Mouse (Mus musculus): ENCODE measurements around the gene Disp2. TPM values are rescaled to one million over a fixed set of nuclear protein-coding genes. Genes with fewer than 3 reads are reported as not detected.
A peak's percentile ranks its signal among the peaks of the same experiment; 100 is the strongest.

The Disp2 gene
- polyA plus RNA-seq (2012; ENCODE audit: insufficient read depth, low replicate concordance), result 0.06 TPM in 1 of 2 replicates, not detected in the other

DNA sequence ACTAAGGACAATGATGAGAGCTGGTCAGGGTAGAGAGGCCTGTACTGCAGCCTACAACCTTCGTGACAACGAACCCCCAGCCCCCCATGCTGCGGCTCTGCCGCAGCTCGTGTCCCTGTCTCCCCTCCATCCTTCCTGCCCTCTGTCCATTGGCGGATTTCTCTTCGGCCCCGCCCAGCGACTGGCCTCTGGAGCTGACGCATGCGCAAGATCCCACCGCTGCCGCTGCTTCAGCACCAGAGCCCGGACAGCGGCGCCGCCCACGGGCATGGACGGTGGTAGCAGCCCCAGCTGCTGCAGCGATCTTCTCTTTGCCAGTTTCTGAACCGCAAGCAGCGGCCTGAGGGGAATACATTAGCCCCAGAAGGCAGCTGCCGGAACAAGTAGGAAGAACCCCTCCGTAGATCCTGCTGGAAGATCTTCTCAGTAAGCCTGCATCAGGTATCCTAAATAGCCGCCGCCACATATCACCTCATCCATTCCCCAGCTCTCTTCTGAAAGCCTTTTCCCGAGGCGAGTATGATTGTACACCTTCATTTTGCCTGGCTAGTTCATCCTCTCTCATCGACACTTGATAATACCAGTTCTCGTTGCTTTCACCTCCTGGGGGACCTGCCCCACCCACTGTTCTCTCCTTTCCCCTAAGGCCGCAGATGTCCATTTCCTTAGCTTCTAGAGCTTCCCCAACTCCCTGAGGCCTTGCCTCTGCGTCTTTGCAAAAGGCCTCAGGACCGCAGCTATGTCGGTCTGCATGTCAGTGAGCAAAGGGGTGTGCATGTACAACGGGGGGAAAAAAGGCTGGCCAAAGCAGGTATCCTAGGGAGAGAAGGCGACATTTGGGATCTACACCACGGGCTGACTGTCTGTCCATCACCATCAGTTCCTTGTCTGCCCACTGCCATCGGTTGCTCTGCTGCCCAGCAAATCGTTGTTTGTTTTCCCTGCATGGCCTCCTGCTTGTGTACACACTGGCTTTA, at the start of gene Disp2:
TSS of gene Disp2 (plus strand) at position 216 of the 977 bp plus-strand sequence.
- H3K27me3 ChIP-seq (replicated peaks), result peaks cover 56% of the 10 kb centered on the region
- no peaks in the 10 kb centered on the region for H3K9me3 ChIP-seq
- no peak for TF ChIP-seq FLI1 (IDR thresholded peaks at IDR 0.05; ENCODE audit: low read length)
- no peak for TF ChIP-seq GATA1 (IDR thresholded peaks at IDR 0.05; ENCODE audit: borderline replicate concordance, low read length)
- peak within 1 kb of the TSS; percentile 87 for H3K4me3 ChIP-seq (replicated peaks)
- no peaks in the 10 kb centered on the region for H3K36me3 ChIP-seq (replicated peaks; ENCODE audit: low read length)
- H3K4me1 ChIP-seq, result peaks cover 31% of the 10 kb centered on the region

DNA sequence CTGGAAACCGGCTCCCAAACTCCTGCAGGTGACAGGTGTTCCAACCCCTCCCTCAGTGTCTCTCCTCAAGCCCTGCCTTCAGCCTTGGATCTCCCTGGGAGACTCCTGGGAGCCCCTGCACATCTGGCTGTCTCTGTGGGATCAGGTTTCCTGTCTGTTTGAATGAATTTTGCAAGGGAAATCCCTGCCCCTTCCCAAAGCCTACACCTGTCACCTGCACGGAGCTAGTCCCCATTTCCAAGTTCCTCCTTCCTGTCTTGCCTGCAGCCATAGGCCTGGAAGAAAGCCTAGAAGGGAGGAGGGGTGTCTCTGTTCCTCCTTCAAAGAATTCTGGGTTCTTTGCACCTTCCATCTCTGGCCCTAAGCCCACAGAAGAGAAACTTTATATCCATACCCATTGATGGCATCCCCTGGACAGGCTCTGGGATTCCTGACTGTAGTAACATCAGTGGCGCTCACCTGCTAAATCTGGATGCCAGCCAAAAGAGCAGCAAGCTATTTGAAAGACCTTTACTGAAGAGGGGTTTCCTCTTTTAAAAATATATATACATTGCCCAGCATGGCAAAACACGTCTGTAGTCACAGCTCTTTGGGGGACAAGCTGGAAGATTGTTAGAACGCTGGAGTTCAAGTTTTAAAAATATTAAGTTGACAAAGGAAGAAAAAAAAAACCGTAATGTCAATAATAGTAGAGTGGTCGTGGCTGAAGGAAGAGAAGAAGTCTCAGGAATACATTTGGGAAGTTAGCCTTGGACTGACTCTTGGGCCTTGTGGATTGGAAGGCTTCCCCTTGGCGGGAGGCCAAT, 49.5 kb upstream of the Disp2 start:
- no peaks in the 10 kb centered on the region for H3K9me3 ChIP-seq
- TF ChIP-seq FLI1 (IDR thresholded peaks at IDR 0.05; ENCODE audit: low read length), result no peak
- no peak for TF ChIP-seq GATA1 (IDR thresholded peaks at IDR 0.05; ENCODE audit: borderline replicate concordance, low read length)
- H3K27me3 ChIP-seq (replicated peaks), result peaks cover 2% of the 10 kb centered on the region
- no peak overlapping the region for H3K4me3 ChIP-seq (replicated peaks)
- H3K36me3 ChIP-seq (replicated peaks; ENCODE audit: low read length), result peaks cover 18% of the 10 kb centered on the region
- peaks cover 70% of the 10 kb centered on the region for H3K4me1 ChIP-seq

DNA sequence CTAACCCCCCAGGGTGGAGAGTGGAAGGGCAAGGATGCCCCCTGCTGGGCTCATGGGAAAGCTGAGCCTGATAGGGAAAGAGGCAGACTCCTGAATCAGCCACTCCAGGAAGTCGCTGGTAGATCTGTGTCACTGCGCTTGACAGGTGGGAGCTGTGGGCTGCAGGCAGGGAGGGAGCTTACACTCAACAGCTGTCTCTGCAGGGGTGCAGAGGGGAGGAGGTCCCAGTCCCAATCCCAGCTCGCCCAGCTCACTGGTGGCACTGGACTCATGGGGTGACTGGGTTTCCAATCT, 49.0 kb upstream of the Disp2 start:
- H3K36me3 ChIP-seq (replicated peaks; ENCODE audit: low read length), result peaks cover 13% of the 10 kb centered on the region
- peaks cover 64% of the 10 kb centered on the region for H3K4me1 ChIP-seq
- H3K9me3 ChIP-seq, result no peaks in the 10 kb centered on the region
- H3K4me3 ChIP-seq (replicated peaks), result peak overlapping the region; percentile 81
- H3K27me3 ChIP-seq (replicated peaks), result peaks cover 2% of the 10 kb centered on the region
- TF ChIP-seq GATA1 (IDR thresholded peaks at IDR 0.05; ENCODE audit: borderline replicate concordance, low read length) (no peak), FLI1 (IDR thresholded peaks at IDR 0.05; ENCODE audit: low read length) (no peak)

DNA sequence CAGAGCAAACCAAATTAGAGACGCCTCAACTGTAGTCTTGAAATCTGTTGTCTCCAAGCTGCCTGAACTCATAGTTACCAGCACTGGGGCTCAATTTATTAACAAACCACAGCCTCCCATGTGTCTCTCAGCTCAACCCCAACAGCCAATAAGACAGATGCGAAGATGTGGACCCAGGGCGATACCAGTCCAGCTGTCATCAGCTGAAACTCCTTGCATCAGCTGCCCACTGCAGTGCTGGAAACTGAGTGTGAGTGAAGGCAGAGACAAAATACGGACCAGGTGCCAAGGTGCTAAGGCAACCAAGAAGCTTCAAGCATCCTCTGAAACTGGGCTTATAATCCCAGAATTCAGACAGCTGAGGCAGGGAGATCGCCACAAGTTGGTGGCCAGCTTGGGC, 47.5 kb upstream of the Disp2 start:
- H3K4me3 ChIP-seq (replicated peaks), result no peak overlapping the region
- H3K4me1 ChIP-seq, result peaks cover 50% of the 10 kb centered on the region
- no peaks in the 10 kb centered on the region for H3K9me3 ChIP-seq
- TF ChIP-seq FLI1 (IDR thresholded peaks at IDR 0.05; ENCODE audit: low read length) (no peak), GATA1 (IDR thresholded peaks at IDR 0.05; ENCODE audit: borderline replicate concordance, low read length) (no peak)
- peaks cover 2% of the 10 kb centered on the region for H3K27me3 ChIP-seq (replicated peaks)
- H3K36me3 ChIP-seq (replicated peaks; ENCODE audit: low read length), result no peaks in the 10 kb centered on the region

DNA sequence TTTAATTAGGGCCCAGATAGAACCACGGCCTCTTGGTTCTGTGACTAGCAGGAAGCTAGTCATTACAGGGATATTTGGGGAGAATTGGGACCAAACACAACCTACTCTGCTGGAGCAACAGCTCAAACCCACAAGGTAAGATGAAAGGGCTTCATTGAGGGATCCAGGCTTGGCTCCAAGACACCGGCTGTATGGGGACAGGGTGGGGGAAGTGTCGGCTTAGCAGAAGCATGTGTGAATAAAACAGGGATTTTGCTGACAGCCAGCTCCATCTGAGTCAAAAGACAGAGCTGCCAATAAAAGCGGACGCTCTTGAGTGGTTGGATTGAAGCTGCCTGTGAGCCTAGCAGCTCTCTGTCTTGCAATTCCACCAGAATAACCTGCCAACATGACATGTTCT, 46.2 kb upstream of the Disp2 start:
- no peak for TF ChIP-seq GATA1 (IDR thresholded peaks at IDR 0.05; ENCODE audit: borderline replicate concordance, low read length)
- no peak for TF ChIP-seq FLI1 (IDR thresholded peaks at IDR 0.05; ENCODE audit: low read length)
- no peaks in the 10 kb centered on the region for H3K9me3 ChIP-seq
- no peaks in the 10 kb centered on the region for H3K36me3 ChIP-seq (replicated peaks; ENCODE audit: low read length)
- H3K4me1 ChIP-seq, result peaks cover 37% of the 10 kb centered on the region
- peaks cover 2% of the 10 kb centered on the region for H3K27me3 ChIP-seq (replicated peaks)
- H3K4me3 ChIP-seq (replicated peaks), result no peak overlapping the region

DNA sequence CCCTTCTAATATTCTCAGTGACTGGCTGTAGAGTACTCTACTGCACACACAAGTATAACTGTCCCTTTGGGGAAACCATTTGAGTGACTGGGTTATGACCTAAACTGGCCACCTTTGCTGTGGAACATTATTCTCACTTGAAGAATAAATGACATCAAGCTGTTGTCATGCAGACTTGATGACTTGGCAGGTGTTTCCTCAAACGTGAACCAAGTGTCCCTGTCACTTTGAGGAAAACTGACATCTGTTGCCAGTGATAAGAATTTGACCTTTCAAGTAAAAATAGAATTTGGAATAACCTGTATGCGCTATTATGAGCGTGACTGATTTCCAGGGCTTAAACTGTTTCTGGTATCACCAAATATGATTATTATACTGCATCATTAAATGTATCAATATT, 39.2 kb upstream of the Disp2 start:
- Histone ChIP-seq H3K4me1 (peaks cover 36% of the 10 kb centered on the region), H3K27me3 (replicated peaks) (no peaks in the 10 kb centered on the region), H3K36me3 (replicated peaks; ENCODE audit: low read length) (no peaks in the 10 kb centered on the region), H3K4me3 (replicated peaks) (no peak overlapping the region), H3K9me3 (no peaks in the 10 kb centered on the region)
- TF ChIP-seq GATA1 (IDR thresholded peaks at IDR 0.05; ENCODE audit: borderline replicate concordance, low read length), result no peak
- TF ChIP-seq FLI1 (IDR thresholded peaks at IDR 0.05; ENCODE audit: low read length), result no peak

DNA sequence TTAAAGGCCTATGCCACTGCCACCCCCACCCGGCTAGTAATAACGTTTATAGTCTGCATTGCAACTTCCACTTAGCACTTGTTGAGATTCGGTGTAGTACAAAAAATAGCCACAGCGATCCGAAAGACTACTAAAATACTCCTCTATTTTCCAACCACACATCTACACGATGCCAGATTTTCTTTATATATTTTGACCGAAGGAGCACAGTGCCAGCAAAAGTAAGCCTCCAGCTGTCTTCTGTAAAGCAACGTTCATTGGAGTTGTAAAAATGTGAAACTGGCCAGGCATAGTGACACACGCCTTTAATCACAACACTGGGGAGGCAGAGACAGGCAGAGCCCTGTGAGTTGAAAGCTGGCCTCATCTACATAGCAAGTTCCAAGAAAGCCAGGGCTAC, 38.3 kb upstream of the Disp2 start:
- TF ChIP-seq GATA1 (IDR thresholded peaks at IDR 0.05; ENCODE audit: borderline replicate concordance, low read length) (no peak), FLI1 (IDR thresholded peaks at IDR 0.05; ENCODE audit: low read length) (no peak)
- Histone ChIP-seq H3K4me3 (replicated peaks) (no peak overlapping the region), H3K27me3 (replicated peaks) (no peaks in the 10 kb centered on the region), H3K36me3 (replicated peaks; ENCODE audit: low read length) (peaks cover 2% of the 10 kb centered on the region), H3K9me3 (no peaks in the 10 kb centered on the region), H3K4me1 (peaks cover 36% of the 10 kb centered on the region)

DNA sequence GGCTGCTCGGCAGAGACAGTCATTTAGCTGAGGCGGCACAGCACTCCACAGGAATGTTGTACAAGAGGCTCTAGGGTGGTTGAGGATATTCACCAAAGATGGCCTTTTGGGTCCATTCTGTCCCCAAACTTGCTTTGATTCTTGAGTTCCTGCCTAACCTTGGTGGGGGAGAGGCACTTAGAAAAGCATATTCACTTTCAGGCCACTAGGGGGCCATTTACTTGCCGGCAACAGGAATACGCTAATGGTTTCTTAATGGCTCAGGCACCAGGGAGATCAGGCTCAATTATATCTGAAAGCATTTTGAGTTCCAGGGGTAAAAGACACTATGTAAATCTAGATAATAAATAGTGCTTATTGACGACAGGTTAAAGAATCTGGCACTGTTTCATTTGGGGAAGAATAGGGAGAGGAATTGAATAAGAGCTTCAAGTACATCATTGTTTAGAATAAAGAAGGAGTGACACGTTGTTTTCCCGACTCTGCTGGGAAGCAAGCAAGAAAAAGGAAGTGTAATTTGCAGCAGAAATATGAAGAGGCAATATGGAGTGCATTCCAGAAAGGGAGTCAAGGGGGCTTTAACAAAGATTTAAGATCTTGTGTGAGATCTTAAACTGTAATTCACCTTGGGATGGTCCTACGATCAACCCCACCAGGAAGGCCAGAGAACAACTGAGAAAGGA, 36.1 kb upstream of the Disp2 start:
- no peaks in the 10 kb centered on the region for H3K9me3 ChIP-seq
- peaks cover 36% of the 10 kb centered on the region for H3K4me1 ChIP-seq
- no peak for TF ChIP-seq GATA1 (IDR thresholded peaks at IDR 0.05; ENCODE audit: borderline replicate concordance, low read length)
- no peak for TF ChIP-seq FLI1 (IDR thresholded peaks at IDR 0.05; ENCODE audit: low read length)
- peaks cover 24% of the 10 kb centered on the region for H3K36me3 ChIP-seq (replicated peaks; ENCODE audit: low read length)
- peak overlapping the region; percentile 2 for H3K4me3 ChIP-seq (replicated peaks)
- H3K27me3 ChIP-seq (replicated peaks), result no peaks in the 10 kb centered on the region

DNA sequence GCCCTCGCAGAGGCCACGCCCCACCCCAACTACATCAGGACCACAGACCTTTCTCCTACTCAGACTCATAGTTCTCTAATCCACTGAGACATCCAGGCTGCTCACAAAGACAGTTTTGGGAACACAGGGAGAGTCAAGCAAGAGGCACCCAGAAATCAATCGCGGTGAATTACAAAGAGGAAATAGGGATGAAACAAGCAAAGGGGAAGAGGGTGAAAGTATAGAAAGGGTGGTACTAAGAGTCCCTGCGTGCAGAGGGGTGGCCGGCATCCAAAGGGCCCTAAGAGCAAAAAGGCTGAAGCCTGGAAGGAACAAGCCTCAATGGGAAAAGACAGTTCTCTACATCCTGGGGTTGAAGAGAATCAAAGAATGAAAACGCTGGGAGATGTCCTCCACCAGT, 34.9 kb upstream of the Disp2 start:
- Histone ChIP-seq H3K4me1 (peaks cover 47% of the 10 kb centered on the region), H3K36me3 (replicated peaks; ENCODE audit: low read length) (peaks cover 37% of the 10 kb centered on the region), H3K9me3 (no peaks in the 10 kb centered on the region), H3K27me3 (replicated peaks) (no peaks in the 10 kb centered on the region), H3K4me3 (replicated peaks) (peak overlapping the region; percentile 100)
- no peak for TF ChIP-seq GATA1 (IDR thresholded peaks at IDR 0.05; ENCODE audit: borderline replicate concordance, low read length)
- TF ChIP-seq FLI1 (IDR thresholded peaks at IDR 0.05; ENCODE audit: low read length), result no peak

All from megakaryocyte, embryonic 14.5 days (primary cell).